Mouse (Mus musculus) embryo, embryonic 11 days (tissue): Measurements from ENCODE around the gene Rimbp3.
A peak's percentile ranks its signal among the peaks of the same experiment; 100 is the strongest.
"Not testable (repeated sequence)": the region's sequence is repeated elsewhere in the genome, so short reads cannot be mapped to it uniquely, and the experiment has no call there.

ENCODE experiments used
- DNase-seq: peaks from one replicate; pipeline ENCODE4 v3.0.0-alpha.2; 2015

The Rimbp3 gene

GRCm38 (mm10) chr16:17208389-17209361 is at the start of gene Rimbp3:
Gene Rimbp3 (plus strand): TSS chr16:17208603.
- DNase-seq: peak; percentile 95

GRCm38 (mm10) chr16:17165478-17165877 is 42.9 kb upstream of the Rimbp3 start:
- DNase-seq: not testable (repeated sequence)

GRCm38 (mm10) chr16:17167179-17167578 is 41.2 kb upstream of the Rimbp3 start:
- no peak for DNase-seq

- DNase-seq: no peak
Measured at GRCm38 (mm10) chr16:17168049-17168448, 40.4 kb upstream of the Rimbp3 start.

GRCm38 (mm10) chr16:17175765-17176164 is 32.6 kb upstream of the Rimbp3 start:
- DNase-seq: no peak

GRCm38 (mm10) chr16:17177623-17178170 is 30.7 kb upstream of the Rimbp3 start:
- no peak for DNase-seq

GRCm38 (mm10) chr16:17179706-17180105 is 28.7 kb upstream of the Rimbp3 start:
- no peak for DNase-seq

GRCm38 (mm10) chr16:17181382-17181781 is 27.0 kb upstream of the Rimbp3 start:
- DNase-seq: no peak

GRCm38 (mm10) chr16:17182136-17182535 is 26.3 kb upstream of the Rimbp3 start:
- no peak for DNase-seq

GRCm38 (mm10) chr16:17183003-17183402 is 25.4 kb upstream of the Rimbp3 start:
- no peak for DNase-seq

- no peak for DNase-seq
Measured at GRCm38 (mm10) chr16:17185475-17185874, 22.9 kb upstream of the Rimbp3 start.

- DNase-seq: no peak
Measured at GRCm38 (mm10) chr16:17193823-17194222, 14.6 kb upstream of the Rimbp3 start.

GRCm38 (mm10) chr16:17200121-17200952 is 8.1 kb upstream of the Rimbp3 start:
- DNase-seq: peak; percentile 14

- peak; percentile 92 for DNase-seq
Measured at GRCm38 (mm10) chr16:17200953-17201707, 7.3 kb upstream of the Rimbp3 start.

GRCm38 (mm10) chr16:17201977-17202376 is 6.4 kb upstream of the Rimbp3 start:
- peak; percentile 32 for DNase-seq

GRCm38 (mm10) chr16:17202549-17202948 is 5.9 kb upstream of the Rimbp3 start, which contains the start of gene Ube2l3:
Gene Ube2l3 (minus strand): TSS chr16:17202649.
- DNase-seq: no peak

GRCm38 (mm10) chr16:17204990-17205389 is 3.4 kb upstream of the Rimbp3 start:
- DNase-seq: peak; percentile 64

GRCm38 (mm10) chr16:17209404-17209960 is 1.1 kb downstream of the Rimbp3 start:
- no peak for DNase-seq

- peak; percentile 95 for DNase-seq
Measured at GRCm38 (mm10) chr16:17209981-17210838, 1.8 kb downstream of the Rimbp3 start.

- DNase-seq: no peak
Measured at GRCm38 (mm10) chr16:17216934-17217633, 8.7 kb downstream of the Rimbp3 start.
